Mouse (Mus musculus) forebrain, embryonic 15.5 days (tissue): Measurements from ENCODE around the gene Tfcp2. TPM values are rescaled to one million over a fixed set of nuclear protein-coding genes. Genes with fewer than 3 reads are reported as not detected.

Experiments
- ATAC-seq: fragments of 200-750 bp; cut with Nextera tagmentation; replicated peaks from 2 replicates; pipeline ENCODE4 v1.8.0; 2017; ENCODE audit warnings: mild to moderate bottlenecking, moderate TSS enrichment, moderate library complexity
- H3K27ac ChIP-seq: fragments of 300-500 bp; sonication (generic); replicated peaks from 2 replicates; pipeline ENCODE4 v1.5.1; 2015; ENCODE audit warnings: mild to moderate bottlenecking, inconsistent platforms
- H3K27me3 ChIP-seq: fragments of 300-500 bp; sonication (generic); 2 replicates; pipeline ENCODE4 v1.6.1; 2015; ENCODE audit warnings: inconsistent platforms
- H3K36me3 ChIP-seq: fragments of 300-500 bp; sonication (generic); 2 replicates; pipeline ENCODE4 v1.6.1; 2015; ENCODE audit warnings: mild to moderate bottlenecking, inconsistent platforms
- H3K4me1 ChIP-seq: fragments of 300-500 bp; sonication (generic); 2 replicates; pipeline ENCODE4 v1.6.1; 2015; ENCODE audit warnings: inconsistent platforms
- H3K4me2 ChIP-seq: fragments of 300-500 bp; sonication (generic); replicated peaks from 2 replicates; pipeline ENCODE4 v1.6.1; 2015; ENCODE audit warnings: mild to moderate bottlenecking, inconsistent platforms
- H3K4me3 ChIP-seq: fragments of 300-500 bp; sonication (generic); 2 replicates; pipeline ENCODE4 v1.5.1; 2015; ENCODE audit warnings: mild to moderate bottlenecking, inconsistent platforms
- H3K9ac ChIP-seq: fragments of 300-500 bp; sonication (generic); replicated peaks from 2 replicates; pipeline ENCODE4 v1.6.1; 2015; ENCODE audit warnings: mild to moderate bottlenecking, inconsistent platforms
- H3K9me3 ChIP-seq: fragments of 300-500 bp; sonication (generic); 2 replicates; pipeline ENCODE4 v1.6.1; 2016; ENCODE audit warnings: inconsistent platforms
- WGBS: fragments of 180-500 bp; shearing (Covaris S2); methylation state at CpG from one replicate; pipeline ENCODE4 v1.1.7; 2015; ENCODE audit warnings: mixed read lengths; 5-methylcytosine and 5-hydroxymethylcytosine counted together
- polyA plus RNA-seq: library from polyadenylated mRNA; unstranded; fragments of >200 nt; fragmentation: Nextera tagmentation; extraction: Ambion mirVana; gene quantifications from 2 replicates; pipeline ENCODE4 v1.2.1, GENCODE M21; 2015

Gene Tfcp2
- polyA plus RNA-seq, 1 experiment from 2014 or later, result 30.0 TPM

- no peaks in the 10 kb centered on the region for H3K9me3 ChIP-seq
- no peak overlapping the region for H3K4me2 ChIP-seq
- WGBS, result 80% methylated on average over 11 of the region's 11 CpGs
- H3K36me3 ChIP-seq, result no peaks in the 10 kb centered on the region
- H3K4me1 ChIP-seq, result 0 out of 2 replicates have a peak, but pooled peaks cover 8% of the 10 kb centered on the region
- ATAC-seq, result no peak
- H3K4me3 ChIP-seq, result no peak overlapping the region
- H3K9ac ChIP-seq, result no peak overlapping the region
- H3K27me3 ChIP-seq, result no peaks in the 10 kb centered on the region
- no peak overlapping the region for H3K27ac ChIP-seq
Measured at GRCm38 (mm10) chr15:100452486-100452885, 99.3 kb downstream of the Tfcp2 start.

DNA sequence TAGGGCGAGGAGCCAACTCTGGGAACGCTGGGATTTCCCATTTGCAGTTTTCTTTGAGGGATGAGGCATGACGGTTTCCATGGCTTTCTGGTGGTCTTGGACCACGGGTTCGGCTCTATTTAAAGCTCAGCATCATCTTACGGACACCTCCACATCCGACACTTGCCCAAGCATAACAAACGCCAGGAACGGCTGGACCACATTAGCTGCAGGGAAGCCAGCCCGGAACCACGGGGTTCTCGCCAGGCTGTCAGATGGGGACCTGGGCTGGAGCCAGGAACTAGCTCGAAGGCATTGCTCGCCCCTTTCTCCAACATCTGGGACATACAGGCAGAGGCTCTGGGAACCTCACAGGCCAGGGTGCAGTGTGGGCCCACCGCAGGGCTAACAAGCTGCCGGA is 100.6 kb downstream of the Tfcp2 start:
- no peak overlapping the region for H3K4me3 ChIP-seq
- H3K9ac ChIP-seq, result no peak overlapping the region
- no peaks in the 10 kb centered on the region for H3K27me3 ChIP-seq
- H3K4me1 ChIP-seq, result 0 out of 2 replicates have a peak, but pooled peaks cover 8% of the 10 kb centered on the region
- no peak overlapping the region for H3K27ac ChIP-seq
- no peaks in the 10 kb centered on the region for H3K36me3 ChIP-seq
- 0 out of 2 replicates have a peak overlapping the region, but pooled peaks have one; percentile 9 for H3K4me2 ChIP-seq
- 56% methylated on average over 16 of the region's 16 CpGs for WGBS
- no peaks in the 10 kb centered on the region for H3K9me3 ChIP-seq
- no peak for ATAC-seq

- WGBS, result 86% methylated on average over 3 of the region's 3 CpGs
- no peak for ATAC-seq
Measured at GRCm38 (mm10) chr15:100449495-100449894, 102.3 kb downstream of the Tfcp2 start.

GRCm38 (mm10) chr15:100448572-100448971 is 103.2 kb downstream of the Tfcp2 start:
- Histone ChIP-seq H3K36me3 (no peaks in the 10 kb centered on the region), H3K27ac (no peak overlapping the region), H3K9ac (no peak overlapping the region), H3K4me2 (no peak overlapping the region), H3K27me3 (no peaks in the 10 kb centered on the region), H3K4me1 (peaks cover 14% of the 10 kb centered on the region), H3K4me3 (no peak overlapping the region), H3K9me3 (no peaks in the 10 kb centered on the region)
- 75% methylated on average over 4 of the region's 4 CpGs for WGBS
- no peak for ATAC-seq

More at GRCm38 (mm10) chr15:100449495-100449894, 102.3 kb downstream of the Tfcp2 start:
- H3K27me3 ChIP-seq, result no peaks in the 10 kb centered on the region
- H3K36me3 ChIP-seq, result no peaks in the 10 kb centered on the region
- H3K9me3 ChIP-seq, result no peaks in the 10 kb centered on the region
- H3K9ac ChIP-seq, result no peak overlapping the region
- no peak overlapping the region for H3K4me3 ChIP-seq
- H3K27ac ChIP-seq, result no peak overlapping the region
- H3K4me1 ChIP-seq, result 0 out of 2 replicates have a peak, but pooled peaks cover 8% of the 10 kb centered on the region
- no peak overlapping the region for H3K4me2 ChIP-seq

Other genes starting within 250 kb of the Tfcp2 start
- 2.8 and 5.4 TPM in 2 replicates for gene Mettl7a1, start 247.9 kb downstream of the Tfcp2 start, polyA plus RNA-seq
- gene Mettl7a3, start 217.1 kb downstream of the Tfcp2 start, polyA plus RNA-seq, result not detected in 2 replicates
- gene Methig1, start 198.9 kb downstream of the Tfcp2 start, polyA plus RNA-seq, result not detected in 2 replicates
- gene Mettl7a2, start 198.8 kb downstream of the Tfcp2 start, polyA plus RNA-seq, result not detected in 2 replicates
- not detected in 2 replicates for gene Higd1c, start 187.5 kb downstream of the Tfcp2 start, polyA plus RNA-seq
- gene Gm5475, start 129.9 kb downstream of the Tfcp2 start, polyA plus RNA-seq, result 0.06 TPM in 1 of 2 replicates, not detected in the other
- 22.2 and 23.5 TPM in 2 replicates for gene Slc11a2, start 126.9 kb downstream of the Tfcp2 start, polyA plus RNA-seq
- gene Letmd1, start 83.0 kb downstream of the Tfcp2 start, polyA plus RNA-seq, result 51.5 and 52.3 TPM in 2 replicates
- gene Csrnp2, start 56.5 kb downstream of the Tfcp2 start, polyA plus RNA-seq, result 54.9 and 55.6 TPM in 2 replicates
- gene Pou6f1, start 48.0 kb upstream of the Tfcp2 start, polyA plus RNA-seq, result 50.4 and 51.3 TPM in 2 replicates
- gene Dazap2, start 63.3 kb upstream of the Tfcp2 start, polyA plus RNA-seq, result 155 and 161 TPM in 2 replicates
- 1.8 and 2.5 TPM in 2 replicates for gene Smagp, start 84.9 kb upstream of the Tfcp2 start, polyA plus RNA-seq
- 1.2 and 2.0 TPM in 2 replicates for gene Bin2, start 117.5 kb upstream of the Tfcp2 start, polyA plus RNA-seq
- gene Cela1, start 135.9 kb upstream of the Tfcp2 start, polyA plus RNA-seq, result 0.43 and 0.97 TPM in 2 replicates
- 0.13 and 0.27 TPM in 2 replicates for gene Galnt6, start 177.4 kb upstream of the Tfcp2 start, polyA plus RNA-seq
- gene Slc4a8, start 209.7 kb upstream of the Tfcp2 start, polyA plus RNA-seq, result 20.7 and 22.8 TPM in 2 replicates